Mouse (Mus musculus) layer of hippocampus, adult 11-12 months (tissue): ENCODE results near the gene Qars.

Source experiments
- DNase-seq: peaks from one replicate; pipeline ENCODE4 v3.0.0; 2022; ENCODE audit warnings: low spot score

Gene Qars

GRCm38 (mm10) chr9:108540846-108541245 lies 33.3 kb downstream of the Qars start:
- DNase-seq: no peak

GRCm38 (mm10) chr9:108545986-108546385 lies 38.5 kb downstream of the Qars start:
- no peak for DNase-seq

GRCm38 (mm10) chr9:108546875-108547274 lies 39.4 kb downstream of the Qars start:
- no peak for DNase-seq

- no peak for DNase-seq
Measured at GRCm38 (mm10) chr9:108559169-108559568, 51.7 kb downstream of the Qars start.

GRCm38 (mm10) chr9:108560227-108560841 lies 52.8 kb downstream of the Qars start, which contains the start of gene Impdh2:
Impdh2 (plus strand) TSS chr9:108560286.
- DNase-seq: peak; percentile 95

GRCm38 (mm10) chr9:108563671-108564070 lies 56.2 kb downstream of the Qars start:
- DNase-seq: peak; percentile 11

GRCm38 (mm10) chr9:108564131-108564530 lies 56.6 kb downstream of the Qars start:
- no peak for DNase-seq
